Mouse (Mus musculus) olfactory bulb, adult 2 months (tissue): ENCODE data around the gene Nts.

Source experiments
- CTCF ChIP-seq: fragments of 200-500 bp; IDR thresholded peaks from 2 replicates; pipeline ENCODE4 v1.5.1; 2012; ENCODE audit warnings: low read depth, mild to moderate bottlenecking, low read length, moderate library complexity; ENCODE audit not compliant: insufficient read depth
- POLR2A ChIP-seq: fragments of 200-500 bp; IDR thresholded peaks from 2 replicates; pipeline ENCODE4 v1.6.1; 2012; ENCODE audit warnings: mild to moderate bottlenecking, low read depth, low read length, moderate library complexity; ENCODE audit not compliant: insufficient read depth

DNA sequence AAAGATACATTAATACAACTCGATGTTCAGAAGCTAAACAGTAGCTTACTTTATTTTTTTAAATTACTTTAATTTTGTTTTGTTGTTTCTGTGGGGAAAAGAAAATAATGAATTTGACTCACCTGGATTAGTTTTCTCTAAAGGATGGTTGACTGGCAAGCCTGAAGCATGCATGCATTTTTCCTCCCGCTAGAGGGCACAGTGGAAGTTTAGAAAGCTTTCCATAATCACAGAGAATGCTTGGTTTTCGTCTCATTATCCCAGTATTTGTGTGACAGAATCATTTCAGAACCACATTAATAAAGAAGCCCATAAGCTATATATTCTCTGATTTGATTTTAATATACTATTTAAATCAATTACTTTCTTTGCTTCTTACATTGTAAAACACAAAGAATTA, 1.5 kb upstream of the Nts start:
- no peak for TF ChIP-seq POLR2A
- TF ChIP-seq CTCF = no peak
